Mouse (Mus musculus) forebrain, embryonic 10.5 days (tissue): Measurements from ENCODE around the gene Pcolce. TPM values are rescaled to one million over a fixed set of nuclear protein-coding genes. Genes with fewer than 3 reads are reported as not detected.

Experiments
- DNase-seq: peaks from one replicate; pipeline ENCODE4 v3.0.0-alpha.2; 2017; ENCODE audit warnings: low spot score; ENCODE audit errors: extremely low spot score
- H3K27ac ChIP-seq: fragments of 300-500 bp; sonication (generic); 2 replicates; pipeline ENCODE4 v1.5.1; 2016; ENCODE audit warnings: mild to moderate bottlenecking
- H3K27me3 ChIP-seq: fragments of 300-500 bp; sonication (generic); 2 replicates; pipeline ENCODE4 v1.6.1; 2016; ENCODE audit warnings: mild to moderate bottlenecking; ENCODE audit not compliant: poor library complexity, severe bottlenecking
- H3K36me3 ChIP-seq: fragments of 300-500 bp; sonication (generic); replicated peaks from 2 replicates; pipeline ENCODE4 v1.6.1; 2016; ENCODE audit warnings: mild to moderate bottlenecking, moderate library complexity
- H3K4me1 ChIP-seq: fragments of 300-500 bp; sonication (generic); 2 replicates; pipeline ENCODE4 v1.6.1; 2016
- H3K4me3 ChIP-seq: fragments of 300-500 bp; sonication (generic); 2 replicates; pipeline ENCODE4 v1.5.1; 2016; ENCODE audit warnings: mild to moderate bottlenecking, moderate library complexity
- H3K9me3 ChIP-seq: fragments of 300-500 bp; sonication (generic); 2 replicates; pipeline ENCODE4 v1.6.1; 2016; ENCODE audit warnings: mild to moderate bottlenecking, moderate library complexity
- WGBS: fragments of 180-500 bp; shearing (Covaris S2); methylation state at CpG from one replicate; pipeline ENCODE4 v1.1.7; 2016; 5-methylcytosine and 5-hydroxymethylcytosine counted together
- polyA plus RNA-seq: library from polyadenylated mRNA; unstranded; fragments of >200 nt; fragmentation: Nextera tagmentation; extraction: Ambion mirVana; gene quantifications from 2 replicates; pipeline ENCODE4 v1.2.1, GENCODE M21; 2016

Gene Pcolce
- polyA plus RNA-seq, 1 experiment from 2014 or later, result 61.7 TPM

- WGBS, result 4% methylated on average over 19 of the region's 19 CpGs
- peaks cover 21% of the 10 kb centered on the region for H3K36me3 ChIP-seq
These were observed 13.3 kb downstream of the Pcolce start for GRCm38 (mm10) chr5:137600281-137600618.

GRCm38 (mm10) chr5:137599600-137599999, 14.0 kb downstream of the Pcolce start:
- Histone ChIP-seq H3K4me3 (peak overlapping the region; percentile 70), H3K36me3 (peaks cover 17% of the 10 kb centered on the region), H3K9me3 (no peaks in the 10 kb centered on the region), H3K27me3 (no peaks in the 10 kb centered on the region), H3K4me1 (peaks cover 53% of the 10 kb centered on the region), H3K27ac (peak overlapping the region; percentile 97; the same call in 1 of the 2 replicates)
- 72% methylated on average over 9 of the region's 9 CpGs for WGBS
- DNase-seq, result no peak

More at GRCm38 (mm10) chr5:137600281-137600618, 13.3 kb downstream of the Pcolce start:
- Histone ChIP-seq H3K4me3 (peak overlapping the region; percentile 70), H3K9me3 (no peaks in the 10 kb centered on the region), H3K27ac (peak overlapping the region; percentile 97), H3K4me1 (peaks cover 53% of the 10 kb centered on the region), H3K27me3 (no peaks in the 10 kb centered on the region)
- DNase-seq, result no peak

- H3K4me3 ChIP-seq, result no peak overlapping the region
- peaks cover 15% of the 10 kb centered on the region for H3K36me3 ChIP-seq
- no peaks in the 10 kb centered on the region for H3K27me3 ChIP-seq
- no peaks in the 10 kb centered on the region for H3K9me3 ChIP-seq
- peaks cover 46% of the 10 kb centered on the region for H3K4me1 ChIP-seq
- no peak for DNase-seq
- WGBS, result 87% methylated on average over 2 of the region's 2 CpGs
- no peak overlapping the region for H3K27ac ChIP-seq
These were observed 15.3 kb downstream of the Pcolce start for GRCm38 (mm10) chr5:137598100-137598826.

GRCm38 (mm10) chr5:137597625-137598024, 16.0 kb downstream of the Pcolce start:
- no peak overlapping the region for H3K4me3 ChIP-seq
- H3K27me3 ChIP-seq, result no peaks in the 10 kb centered on the region
- no peak for DNase-seq
- H3K36me3 ChIP-seq, result peaks cover 15% of the 10 kb centered on the region
- no peak overlapping the region for H3K27ac ChIP-seq
- WGBS, result 96% methylated on average over 6 of the region's 6 CpGs
- H3K9me3 ChIP-seq, result no peaks in the 10 kb centered on the region
- H3K4me1 ChIP-seq, result peaks cover 40% of the 10 kb centered on the region

GRCm38 (mm10) chr5:137596601-137597261, 16.9 kb downstream of the Pcolce start:
- Histone ChIP-seq H3K4me1 (peaks cover 31% of the 10 kb centered on the region), H3K4me3 (peak overlapping the region; percentile 42), H3K9me3 (no peaks in the 10 kb centered on the region), H3K27ac (peak overlapping the region; percentile 77), H3K27me3 (no peaks in the 10 kb centered on the region), H3K36me3 (peaks cover 15% of the 10 kb centered on the region)
- WGBS, result 31% methylated on average over 30 of the region's 30 CpGs
- DNase-seq, result no peak

GRCm38 (mm10) chr5:137595921-137596320, 17.7 kb downstream of the Pcolce start:
- peaks cover 15% of the 10 kb centered on the region for H3K36me3 ChIP-seq
- H3K27me3 ChIP-seq, result no peaks in the 10 kb centered on the region
- 85% methylated on average over 7 of the region's 7 CpGs for WGBS
- no peak for DNase-seq
- H3K9me3 ChIP-seq, result no peaks in the 10 kb centered on the region
- no peak overlapping the region for H3K27ac ChIP-seq
- no peak overlapping the region for H3K4me3 ChIP-seq
- peaks cover 27% of the 10 kb centered on the region for H3K4me1 ChIP-seq

- DNase-seq, result no peak
- H3K36me3 ChIP-seq, result no peaks in the 10 kb centered on the region
- H3K4me3 ChIP-seq, result no peak overlapping the region
- H3K9me3 ChIP-seq, result no peaks in the 10 kb centered on the region
- H3K4me1 ChIP-seq, result no peaks in the 10 kb centered on the region
- H3K27me3 ChIP-seq, result no peaks in the 10 kb centered on the region
- 87% methylated on average over 5 of the region's 5 CpGs for WGBS
- no peak overlapping the region for H3K27ac ChIP-seq
These were observed 23.1 kb downstream of the Pcolce start for GRCm38 (mm10) chr5:137590507-137590906.

- WGBS, result 33% methylated on average over 8 of the region's 8 CpGs
- Histone ChIP-seq H3K36me3 (no peaks in the 10 kb centered on the region), H3K9me3 (no peaks in the 10 kb centered on the region), H3K27ac (no peak overlapping the region), H3K4me1 (peaks cover 17% of the 10 kb centered on the region), H3K4me3 (no peak overlapping the region), H3K27me3 (peaks cover 33% of the 10 kb centered on the region)
- DNase-seq, result peak; percentile 53
These were observed 28.6 kb downstream of the Pcolce start for GRCm38 (mm10) chr5:137584976-137585375.

- Histone ChIP-seq H3K9me3 (no peaks in the 10 kb centered on the region), H3K27ac (peak overlapping the region; percentile 62), H3K4me3 (peak overlapping the region; percentile 51), H3K36me3 (no peaks in the 10 kb centered on the region), H3K4me1 (peaks cover 17% of the 10 kb centered on the region), H3K27me3 (peaks cover 33% of the 10 kb centered on the region)
- peak; percentile 52 for DNase-seq
- 17% methylated on average over 27 of the region's 27 CpGs for WGBS
These were observed 29.9 kb downstream of the Pcolce start for GRCm38 (mm10) chr5:137583670-137584169.

GRCm38 (mm10) chr5:137582702-137583101, 30.9 kb downstream of the Pcolce start:
- peak overlapping the region; percentile 51; the same call in 1 of the 2 replicates for H3K4me3 ChIP-seq
- WGBS, result 50% methylated on average over 8 of the region's 8 CpGs
- H3K27me3 ChIP-seq, result peaks cover 33% of the 10 kb centered on the region

GRCm38 (mm10) chr5:137580246-137580645, 33.3 kb downstream of the Pcolce start:
- 82% methylated on average over 6 of the region's 6 CpGs for WGBS

More at GRCm38 (mm10) chr5:137582702-137583101, 30.9 kb downstream of the Pcolce start:
- peaks cover 17% of the 10 kb centered on the region for H3K4me1 ChIP-seq
- DNase-seq, result no peak
- no peak overlapping the region for H3K27ac ChIP-seq
- no peaks in the 10 kb centered on the region for H3K36me3 ChIP-seq
- no peaks in the 10 kb centered on the region for H3K9me3 ChIP-seq

GRCm38 (mm10) chr5:137574470-137574901, 39.1 kb downstream of the Pcolce start:
- DNase-seq, result peak; percentile 47
- H3K27ac ChIP-seq, result peak overlapping the region; percentile 56
- 7% methylated on average over 27 of the region's 27 CpGs for WGBS
- peak overlapping the region; percentile 47 for H3K4me3 ChIP-seq
- peaks cover 34% of the 10 kb centered on the region for H3K27me3 ChIP-seq
- peaks cover 19% of the 10 kb centered on the region for H3K4me1 ChIP-seq
- H3K36me3 ChIP-seq, result no peaks in the 10 kb centered on the region
- H3K9me3 ChIP-seq, result no peaks in the 10 kb centered on the region

More at GRCm38 (mm10) chr5:137580246-137580645, 33.3 kb downstream of the Pcolce start:
- H3K4me1 ChIP-seq, result peaks cover 17% of the 10 kb centered on the region
- H3K9me3 ChIP-seq, result no peaks in the 10 kb centered on the region
- no peak for DNase-seq
- no peaks in the 10 kb centered on the region for H3K36me3 ChIP-seq
- H3K27me3 ChIP-seq, result peaks cover 40% of the 10 kb centered on the region
- no peak overlapping the region for H3K27ac ChIP-seq
- no peak overlapping the region for H3K4me3 ChIP-seq
